Mouse (Mus musculus) CH12.LX (cell line): ENCODE results near the gene Elf1. TPM values are rescaled to one million over a fixed set of nuclear protein-coding genes. Genes with fewer than 3 reads are reported as not detected.

Source experiments
- DNase-seq: peaks from one replicate; pipeline ENCODE4 v3.0.0-alpha.2; 2013; ENCODE audit errors: extremely low read depth
- H3K27ac ChIP-seq: 2 replicates; pipeline ENCODE4 v1.5.1; 2012; ENCODE audit warnings: low read depth, mild to moderate bottlenecking, control low read depth, moderate library complexity; ENCODE audit not compliant: insufficient read depth
- H3K27me3 ChIP-seq: replicated peaks from 2 replicates; pipeline ENCODE3; 2012; ENCODE audit warnings: inconsistent platforms
- H3K36me3 ChIP-seq, 2 experiments: replicated peaks in 1 of 2; 2 replicates each; pipeline versions ENCODE3 to v1.6.1; 2012; ENCODE audit warnings: inconsistent platforms in 1 of 2, low read length in 1 of 2, mild to moderate bottlenecking in 1 of 2, mixed read lengths in 1 of 2, moderate library complexity in 1 of 2; ENCODE audit not compliant: control insufficient read depth in 1 of 2, insufficient read depth in 1 of 2
- H3K4me1 ChIP-seq, 2 experiments: 2 replicates each; pipeline ENCODE4 v1.6.1; 2012; ENCODE audit warnings: inconsistent platforms in 1 of 2, moderate library complexity in 1 of 2; ENCODE audit not compliant: insufficient read depth in 2 of 2, control insufficient read depth in 1 of 2
- H3K4me2 ChIP-seq: 2 replicates; pipeline ENCODE4 v1.6.1; 2012; ENCODE audit warnings: low read depth, mild to moderate bottlenecking, control low read depth; ENCODE audit not compliant: poor library complexity, insufficient read depth, severe bottlenecking
- H3K4me3 ChIP-seq, 3 experiments: fragments of 150-350 bp in 1 of 3; sonication (generic) in 1 of 3; replicated peaks in 1 of 3; 2 replicates each; pipeline versions ENCODE3 to v1.5.1; 2011 to 2012; ENCODE audit warnings: low read depth in 2 of 3, low read length in 2 of 3, mild to moderate bottlenecking in 2 of 3, moderate library complexity in 2 of 3, control low read depth in 1 of 3, improper control_type of control experiment in 1 of 3, inconsistent platforms in 1 of 3, mixed read lengths in 1 of 3; ENCODE audit not compliant: poor library complexity in 1 of 3
- H3K79me2 ChIP-seq: replicated peaks from 2 replicates; pipeline ENCODE4 v1.6.1; 2012; ENCODE audit warnings: mild to moderate bottlenecking, moderate library complexity; ENCODE audit not compliant: control insufficient read depth, poor library complexity, insufficient read depth, severe bottlenecking; ENCODE audit errors: extremely low read depth
- H3K9ac ChIP-seq: 2 replicates; pipeline ENCODE4 v1.6.1; 2012; ENCODE audit warnings: low read depth, mild to moderate bottlenecking, control low read depth, moderate library complexity; ENCODE audit not compliant: insufficient read depth
- H3K9me3 ChIP-seq: replicated peaks from 2 replicates; pipeline ENCODE3; 2012; ENCODE audit warnings: low read length, inconsistent platforms, mixed read lengths
- CHD1 ChIP-seq: IDR thresholded peaks from 2 replicates; pipeline ENCODE4 v1.6.1; 2012; ENCODE audit warnings: low read depth, low read length, improper control_type of control experiment, inconsistent platforms
- CHD2 ChIP-seq: IDR thresholded peaks from 2 replicates; pipeline ENCODE4 v1.6.1; 2011; ENCODE audit warnings: low read length, improper control_type of control experiment
- ELF1 ChIP-seq: IDR thresholded peaks from 2 replicates; pipeline ENCODE4 v1.6.1; 2014; ENCODE audit warnings: low read depth, mild to moderate bottlenecking, inconsistent platforms, low read length, improper control_type of control experiment
- EP300 ChIP-seq: IDR thresholded peaks from 2 replicates; pipeline ENCODE4 v1.6.1; 2011; ENCODE audit warnings: low read length, improper control_type of control experiment
- ETS1 ChIP-seq: conservative IDR thresholded peaks from 2 replicates; pipeline ENCODE4 v1.6.1; 2012; ENCODE audit warnings: low read depth, mild to moderate bottlenecking, inconsistent platforms, low read length, improper control_type of control experiment, moderate library complexity
- GABPA ChIP-seq: IDR thresholded peaks from 2 replicates; pipeline ENCODE4 v1.6.1; 2012; ENCODE audit warnings: low read depth, low read length, improper control_type of control experiment, inconsistent platforms; ENCODE audit not compliant: insufficient replicate concordance
- HCFC1 ChIP-seq: IDR thresholded peaks from 2 replicates; pipeline ENCODE4 v1.6.1; 2012; ENCODE audit warnings: low read depth, mild to moderate bottlenecking, inconsistent platforms, low read length, improper control_type of control experiment
- JUND ChIP-seq: conservative IDR thresholded peaks from 2 replicates; pipeline ENCODE4 v1.6.1; 2011; ENCODE audit warnings: low read depth, low read length, improper control_type of control experiment
- MXI1 ChIP-seq: IDR thresholded peaks from 2 replicates; pipeline ENCODE4 v1.6.1; 2011; ENCODE audit warnings: mild to moderate bottlenecking, low read depth, low read length, improper control_type of control experiment
- NRF1 ChIP-seq: IDR thresholded peaks from 2 replicates; pipeline ENCODE4 v1.6.1; 2014; ENCODE audit warnings: low read depth, mild to moderate bottlenecking, inconsistent platforms, low read length, improper control_type of control experiment, moderate library complexity
- PAX5 ChIP-seq: IDR thresholded peaks from 2 replicates; pipeline ENCODE4 v1.6.1; 2012; ENCODE audit warnings: low read length, inconsistent platforms, mixed read lengths
- RCOR1 ChIP-seq: conservative IDR thresholded peaks from 2 replicates; pipeline ENCODE4 v1.6.1; 2012; ENCODE audit warnings: low read depth, mild to moderate bottlenecking, inconsistent platforms, low read length, improper control_type of control experiment
- SIN3A ChIP-seq: IDR thresholded peaks from 2 replicates; pipeline ENCODE4 v1.6.1; 2012; ENCODE audit warnings: low read length, improper control_type of control experiment, inconsistent platforms
- UBTF ChIP-seq: IDR thresholded peaks from 2 replicates; pipeline ENCODE4 v1.6.1; 2012; ENCODE audit warnings: low read depth, mild to moderate bottlenecking, inconsistent platforms, low read length, improper control_type of control experiment, moderate library complexity
- ZNF384 ChIP-seq: IDR thresholded peaks from 2 replicates; pipeline ENCODE4 v1.6.1; 2012; ENCODE audit warnings: low read depth, low read length, improper control_type of control experiment, inconsistent platforms
- dilution Hi-C: fragments of 300-500 bp; cut with MboI; formaldehyde crosslinking; loops from 2 replicates; pipeline ENCODE4 v1.14.3; 2020; ENCODE audit warnings: low sequenced_read_pairs; ENCODE audit not compliant: extremely low pct_unique_long_range_greater_than_20kb, extremely low pct_ligation_motif_present
- in situ Hi-C: fragments of 300-500 bp; cut with MboI; formaldehyde crosslinking; loops from 3 replicates; pipeline ENCODE4 v1.14.3; 2019; ENCODE audit warnings: low sequenced_read_pairs, low pct_ligation_motif_present, low pct_unique_long_range_greater_than_20kb, mixed read lengths
- polyA plus RNA-seq: library from polyadenylated mRNA; unstranded; fragments of >175 nt; gene quantifications from 2 replicates; pipeline ENCODE4 v1.2.1, GENCODE M21; 2012; ENCODE audit warnings: low read depth; ENCODE audit not compliant: insufficient read length
- total RNA-seq, 2 experiments: library from RNA; depleted of rRNA; stranded (reverse); fragments of 300-350 nt in 1 of 2; fragments of >200 nt in 1 of 2; gene quantifications; 2 replicates each; pipeline ENCODE4 v1.2.3; 2012 to 2014

Gene Elf1
- total and polyA plus RNA-seq, 3 experiments = 37.1 to 71.7 (median 54.4) TPM

DNA sequence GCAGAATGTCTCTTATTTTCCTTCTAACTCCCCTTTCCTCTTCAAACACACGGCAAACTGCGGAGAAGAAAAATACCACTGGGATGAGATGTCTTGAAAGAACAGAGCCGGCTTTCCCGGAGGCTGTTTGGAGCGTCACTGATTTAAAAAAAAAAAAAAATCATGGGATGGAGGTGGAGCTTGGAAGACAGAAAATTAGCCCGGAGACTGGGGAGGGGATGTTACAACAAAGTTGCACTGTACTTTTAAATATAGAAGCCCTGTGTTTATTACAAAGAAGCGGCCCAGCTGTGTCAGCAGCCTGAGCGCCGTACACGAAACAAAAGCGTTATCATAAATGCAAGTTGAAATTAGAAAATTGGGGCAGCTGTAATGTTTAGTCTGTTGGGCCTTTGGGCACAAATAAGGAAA is 1.3 kb downstream of the Elf1 start:
- Histone ChIP-seq H3K27me3 (no peaks in the 10 kb centered on the region), H3K4me2 (peak overlapping the region; percentile 73), H3K4me1 (peaks cover 6 to 23% of the 10 kb centered on the region in 2 experiments), H3K9me3 (no peaks in the 10 kb centered on the region), H3K36me3 (peaks cover 5 to 16% of the 10 kb centered on the region in 2 experiments), H3K79me2 (peaks cover 12% of the 10 kb centered on the region), H3K4me3 (peak overlapping the region; percentile 83 to 95 (median 86)), H3K9ac (peak overlapping the region; percentile 87), H3K27ac (peak overlapping the region; percentile 86)
- peak; percentile 14 for DNase-seq
- in situ Hi-C loops = no loop called here
- dilution Hi-C loops = no loop called here
- TF ChIP-seq RCOR1 = no peak
- TF ChIP-seq ZNF384 = peak; percentile 81
- 0 out of 2 replicates have a peak, but pooled peaks have one; percentile 66 for TF ChIP-seq CHD1
- TF ChIP-seq SIN3A = peak; percentile 24; the same call in 1 of the 2 replicates
- TF ChIP-seq CHD2 = 0 out of 2 replicates have a peak, but pooled peaks have one; percentile 1
- TF ChIP-seq, all 38 proteins: peak for 4

- no peak overlapping the region for H3K27ac ChIP-seq
- H3K4me2 ChIP-seq = peak overlapping the region; percentile 73
- peak overlapping the region; percentile 83 to 95 (median 86) for H3K4me3 ChIP-seq
- H3K9me3 ChIP-seq = no peaks in the 10 kb centered on the region
- peaks cover 6 to 28% of the 10 kb centered on the region in 2 experiments for H3K4me1 ChIP-seq
- dilution Hi-C loops = no loop called here
- H3K36me3 ChIP-seq = peaks cover 5 to 13% of the 10 kb centered on the region in 2 experiments
- in situ Hi-C loops = no loop called here
- no peaks in the 10 kb centered on the region for H3K27me3 ChIP-seq
- no peak for DNase-seq
- peaks cover 12% of the 10 kb centered on the region for H3K79me2 ChIP-seq
- H3K9ac ChIP-seq = peak overlapping the region; percentile 87
- TF ChIP-seq PAX5 = no peak
- peak; percentile 41; the same call in 1 of the 2 replicates for TF ChIP-seq CHD2
- TF ChIP-seq SIN3A = 0 out of 2 replicates have a peak, but pooled peaks have one; percentile 51
Measured at GRCm38 (mm10) chr14:79482747-79483355, 1.9 kb downstream of the Elf1 start.

- TF ChIP-seq SIN3A (no peak), UBTF (no peak), GABPA (no peak), NRF1 (no peak), ETS1 (no peak), EP300 (no peak), RCOR1 (no peak), ELF1 (no peak), CHD1 (no peak), JUND (no peak), MXI1 (no peak), HCFC1 (no peak)
- in situ Hi-C loops (no loop called here), dilution Hi-C loops (no loop called here)
- Histone ChIP-seq H3K27ac (no peak overlapping the region), H3K36me3 (peaks cover 5 to 7% of the 10 kb centered on the region in 2 experiments), H3K9me3 (no peaks in the 10 kb centered on the region), H3K4me1 (peaks cover 6 to 24% of the 10 kb centered on the region in 2 experiments), H3K79me2 (peaks cover 12% of the 10 kb centered on the region), H3K9ac (no peak overlapping the region), H3K4me3 (no peak overlapping the region), H3K27me3 (no peaks in the 10 kb centered on the region), H3K4me2 (no peak overlapping the region)
- DNase-seq = no peak
Measured at GRCm38 (mm10) chr14:79483611-79484120, 2.7 kb downstream of the Elf1 start.
